Mouse (Mus musculus): ENCODE measurements around the gene Il11. TPM values are rescaled to one million over a fixed set of nuclear protein-coding genes. Genes with fewer than 3 reads are reported as not detected.

The Il11 gene
- total RNA-seq, 2 experiments from 2014 or later: 0.13 TPM; not detected in 1

DNA sequence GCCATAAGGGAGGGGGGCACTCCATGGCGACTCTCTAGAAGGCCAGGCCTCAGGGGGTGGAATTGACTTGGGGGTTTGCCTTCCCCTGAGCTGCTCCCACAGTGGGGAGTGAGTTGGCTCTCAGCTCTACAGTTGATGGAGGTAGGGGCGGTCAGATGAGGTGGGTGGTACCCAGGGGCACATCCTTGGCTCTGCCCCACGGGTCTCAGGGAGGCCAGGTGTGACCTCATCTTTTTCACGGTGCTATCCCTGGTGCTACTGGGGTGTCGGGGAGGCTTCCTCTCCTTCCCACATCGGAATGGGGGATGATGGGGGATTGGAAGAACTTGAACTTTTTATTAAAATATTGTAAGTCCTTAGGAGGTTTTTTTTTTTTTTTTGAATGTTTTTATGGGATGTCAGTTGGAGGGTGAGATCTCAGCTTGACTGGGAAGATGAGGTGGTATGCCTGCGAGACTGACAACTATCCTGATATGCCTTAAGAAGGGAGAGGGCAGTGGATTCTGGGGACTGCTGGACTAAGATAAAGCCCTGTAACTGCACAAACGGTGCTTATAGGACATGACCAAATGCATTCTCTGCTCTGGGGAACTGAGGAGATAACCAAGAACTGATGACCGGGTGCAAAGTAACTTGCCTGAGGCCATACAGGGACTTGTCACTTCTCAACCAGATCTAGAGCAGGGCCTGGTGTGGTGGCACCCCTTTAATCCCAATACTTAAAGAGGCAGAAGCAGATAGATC is 35.3 kb downstream of the Il11 start:
- DNase-seq: no peak

DNA sequence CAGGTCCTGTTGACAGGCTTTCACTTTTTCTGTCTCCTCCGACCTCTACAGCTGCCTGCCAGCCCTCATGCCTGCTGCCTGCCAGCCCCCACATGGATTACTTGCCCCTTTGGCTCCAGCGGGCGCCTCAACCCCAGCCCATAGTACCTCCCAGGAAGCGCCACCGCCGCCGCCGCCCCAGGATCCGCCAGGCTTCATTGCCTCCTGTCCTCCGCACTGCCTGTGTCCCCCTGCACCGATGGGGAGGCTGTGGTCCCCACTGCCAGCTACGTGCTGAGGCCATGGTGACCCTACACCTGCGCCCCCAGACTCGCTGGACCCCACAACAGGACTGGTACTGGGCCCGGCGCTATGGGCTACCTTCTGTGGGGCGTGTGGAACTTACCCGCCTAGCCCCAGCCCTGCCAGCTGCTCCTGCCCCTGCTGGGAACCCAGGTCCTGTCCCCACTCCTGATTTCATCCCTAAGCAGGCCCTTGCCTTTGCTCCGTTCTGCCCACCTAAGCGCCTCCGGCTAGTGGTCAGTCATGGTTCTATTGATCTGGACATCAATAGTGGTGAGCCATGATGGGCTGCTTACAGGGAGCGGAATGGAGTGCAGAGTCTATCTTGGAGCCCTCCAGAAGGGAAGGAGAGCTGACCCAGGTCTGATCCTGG is 36.2 kb downstream of the Il11 start:
- DNase-seq: no peak
- intact Hi-C loops (cut with DNase I; ENCODE audit: low total_unique reads): no loop called here

More for the DNA sequence above, 35.3 kb downstream of the Il11 start:
- intact Hi-C loops (cut with DNase I; ENCODE audit: low total_unique reads): no loop called here

- intact Hi-C loops (cut with DNase I; ENCODE audit: low total_unique reads): loop anchor here (5.0 kb wide), 1 partner anchor 37 kb away; the partner anchor contains the start of genes Il11 and Tmem190
- no peak for DNase-seq
Measured at GRCm38 (mm10) chr7:4744886-4745285, 37.8 kb downstream of the Il11 start.

GRCm38 (mm10) chr7:4743354-4743753 is 39.3 kb downstream of the Il11 start:
- intact Hi-C loops (cut with DNase I; ENCODE audit: low total_unique reads): loop anchor here (5.0 kb wide), 1 partner anchor 39 kb away; the partner anchor contains the start of genes Il11 and Tmem190
- DNase-seq: no peak

- intact Hi-C loops (cut with DNase I; ENCODE audit: low total_unique reads): loop anchor here (5.0 kb wide), 1 partner anchor 40 kb away; the partner anchor contains the start of genes Il11 and Tmem190
Measured at GRCm38 (mm10) chr7:4742482-4742819, 40.2 kb downstream of the Il11 start.

GRCm38 (mm10) chr7:4741672-4742481 is 40.8 kb downstream of the Il11 start:
- intact Hi-C loops (cut with DNase I; ENCODE audit: low total_unique reads): loop anchor here (5.0 kb wide), 1 partner anchor 40 kb away; the partner anchor contains the start of genes Il11 and Tmem190
- no peak for DNase-seq

More at GRCm38 (mm10) chr7:4742482-4742819, 40.2 kb downstream of the Il11 start:
- DNase-seq: no peak

DNA sequence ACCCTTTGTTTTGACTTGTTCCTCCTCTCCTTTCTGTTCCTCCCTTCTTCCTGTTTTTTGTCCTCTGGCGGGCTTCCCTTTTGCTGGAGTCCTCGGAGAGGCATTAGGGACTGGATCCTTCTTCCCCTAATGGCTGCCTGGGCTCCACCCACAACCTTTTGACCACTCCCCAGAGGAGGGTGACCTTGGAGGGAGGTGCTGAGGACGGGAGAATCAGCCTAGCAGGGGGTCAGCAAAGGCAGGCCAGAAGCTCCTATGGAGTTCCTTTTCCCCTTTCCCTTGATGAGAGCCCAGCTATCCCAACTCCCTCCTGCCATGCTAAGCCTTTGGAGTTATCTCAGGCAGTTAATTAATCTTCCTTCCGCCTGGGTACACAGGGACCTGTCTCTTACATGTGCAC is 41.5 kb downstream of the Il11 start:
- intact Hi-C loops (cut with DNase I; ENCODE audit: low total_unique reads): loop anchor here (5.0 kb wide), 1 partner anchor 41 kb away; the partner anchor contains the start of genes Il11 and Tmem190
- peak; percentile 71 for DNase-seq

DNA sequence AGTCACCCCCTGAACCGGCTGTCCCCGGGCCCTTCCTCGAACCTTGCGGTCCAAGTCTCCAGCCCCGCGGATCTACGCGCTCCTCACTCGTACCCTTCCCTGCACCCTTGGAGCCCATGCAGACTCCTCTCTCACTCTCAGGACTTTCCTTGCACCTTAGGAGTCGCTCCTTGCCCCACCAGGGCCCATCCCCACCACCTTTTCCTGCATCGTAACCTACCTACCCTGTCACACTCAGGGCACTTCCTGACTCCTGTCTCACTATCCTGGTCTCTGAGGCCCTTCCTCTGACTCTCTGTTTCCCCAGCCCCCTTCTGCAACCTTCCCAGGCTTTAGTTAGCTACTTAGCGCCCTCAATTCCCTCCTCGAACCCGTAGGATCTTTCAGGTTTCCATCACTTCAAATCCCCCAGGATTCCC is 42.3 kb downstream of the Il11 start:
- no peak for DNase-seq
- intact Hi-C loops (cut with DNase I; ENCODE audit: low total_unique reads): loop anchor here (5.0 kb wide), 1 partner anchor 42 kb away; the partner anchor contains the start of genes Il11 and Tmem190

GRCm38 (mm10) chr7:4739544-4740275 is 42.9 kb downstream of the Il11 start, which contains the start of gene Kmt5c:
Kmt5c (plus strand) TSS chr7:4740115.
- peak; percentile 96 for DNase-seq
- intact Hi-C loops (cut with DNase I; ENCODE audit: low total_unique reads): loop anchor here (5.0 kb wide), 1 partner anchor 43 kb away; the partner anchor contains the start of genes Il11 and Tmem190

DNA sequence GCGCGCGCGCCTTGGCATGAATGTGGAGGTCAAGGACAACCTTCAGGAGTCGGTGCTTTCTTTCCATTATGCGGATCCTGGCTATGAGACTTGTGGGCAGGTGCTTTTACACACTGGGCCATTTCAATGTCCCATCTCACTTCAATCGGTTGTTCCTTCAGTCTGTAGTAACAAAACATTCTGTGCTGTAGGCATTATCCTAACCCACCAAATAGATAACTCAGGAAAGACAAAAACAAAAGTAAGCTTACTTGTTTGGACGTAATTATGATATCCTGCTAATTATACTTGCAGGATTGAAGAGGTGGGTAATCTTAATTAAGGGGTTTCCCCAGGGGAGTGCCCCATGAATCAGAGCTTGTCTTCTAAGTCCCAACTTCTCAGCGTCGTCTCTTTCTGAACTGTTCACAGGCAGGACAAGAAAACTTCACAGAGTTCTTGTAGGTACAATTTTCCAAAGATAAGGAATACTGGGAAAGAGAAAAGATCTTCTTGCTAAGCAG is 43.6 kb downstream of the Il11 start:
- intact Hi-C loops (cut with DNase I; ENCODE audit: low total_unique reads): no loop called here
- no peak for DNase-seq

DNA sequence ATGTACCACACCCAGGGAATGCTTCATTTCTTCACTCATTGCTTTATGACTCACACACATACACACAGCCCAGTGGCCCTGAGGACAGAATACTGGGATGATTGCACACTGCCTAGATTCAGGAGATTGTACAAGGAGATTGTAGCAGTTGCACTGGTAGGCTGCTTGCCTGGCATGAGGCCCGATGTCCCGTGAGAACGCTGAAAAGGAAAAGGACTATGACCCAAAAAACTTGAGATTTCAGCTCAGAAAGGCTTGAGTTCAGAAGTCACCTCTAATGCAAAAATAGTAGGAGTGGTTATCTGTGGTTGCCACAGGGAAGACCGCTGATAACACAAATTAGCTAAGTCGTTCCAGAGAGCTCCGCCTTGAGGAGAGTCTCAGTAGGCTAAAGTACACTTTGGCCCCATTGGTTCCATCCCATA is 49.7 kb downstream of the Il11 start:
- DNase-seq: no peak
- intact Hi-C loops (cut with DNase I; ENCODE audit: low total_unique reads): no loop called here

GRCm38 (mm10) chr7:4731090-4731489 is 51.6 kb downstream of the Il11 start:
- no peak for DNase-seq
- intact Hi-C loops (cut with DNase I; ENCODE audit: low total_unique reads): no loop called here

DNA sequence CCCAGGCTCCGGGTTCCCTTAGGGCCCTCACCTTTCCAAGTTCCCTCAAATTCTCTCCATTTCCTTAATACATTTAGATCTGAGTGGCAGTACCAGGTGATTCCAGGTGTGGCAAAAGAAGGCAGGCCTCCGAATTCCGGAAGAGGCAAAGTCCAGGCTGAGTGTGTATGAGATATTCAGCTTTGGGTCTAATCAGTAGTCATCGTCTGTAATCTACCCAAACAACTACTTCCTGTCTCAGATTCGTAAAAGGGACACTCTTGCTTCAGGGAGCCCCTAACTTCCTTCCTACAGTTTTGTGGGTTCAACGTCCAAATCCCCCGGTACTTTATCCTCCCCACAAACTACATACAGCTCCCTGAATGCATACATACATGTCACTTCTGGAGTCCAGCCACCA is 57.5 kb downstream of the Il11 start, which contains the start of gene Tmem150b:
Tmem150b (minus strand) TSS at position 81 of the 400 bp plus-strand sequence.
- intact Hi-C loops (cut with DNase I; ENCODE audit: low total_unique reads): no loop called here
- DNase-seq: no peak

DNA sequence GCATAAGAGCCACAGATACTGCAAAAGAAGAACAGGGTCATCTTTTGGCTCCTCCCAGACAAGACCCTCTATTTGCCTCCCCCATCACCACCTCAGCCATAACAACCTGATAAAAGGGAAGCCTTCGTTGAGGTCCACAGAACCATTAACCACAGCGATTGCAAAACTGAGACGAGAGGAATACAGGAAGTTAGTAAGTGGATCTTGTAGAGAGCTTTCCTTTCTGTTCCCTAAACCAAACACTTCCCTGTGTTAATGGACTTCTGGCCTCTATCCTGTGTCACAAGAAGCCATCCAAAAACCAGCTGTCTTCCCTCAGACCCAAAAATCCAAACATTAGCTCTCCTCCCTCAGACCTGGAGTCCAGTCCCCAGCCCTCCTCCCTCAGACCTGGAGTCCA is 58.3 kb downstream of the Il11 start:
- intact Hi-C loops (cut with DNase I; ENCODE audit: low total_unique reads): no loop called here
- no peak for DNase-seq

DNA sequence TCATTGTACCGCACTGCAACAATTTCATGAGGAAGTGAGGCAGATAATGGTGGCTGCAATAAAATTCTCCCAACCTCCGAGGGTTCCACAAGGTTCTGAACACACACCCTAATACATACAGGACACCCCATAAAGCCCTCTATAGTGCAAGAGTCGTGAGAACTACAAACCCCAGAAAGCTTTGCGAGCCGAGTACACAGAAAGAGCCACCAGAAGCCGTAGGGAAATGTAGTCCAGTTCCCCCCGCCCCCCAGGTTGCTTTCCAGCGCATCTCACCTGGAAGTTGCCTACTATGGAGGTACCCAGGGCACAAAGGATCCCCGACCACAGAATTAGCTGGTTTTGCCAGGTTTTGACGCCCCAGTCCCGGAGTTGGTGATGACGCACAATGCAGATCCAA is 59.2 kb downstream of the Il11 start:
- intact Hi-C loops (cut with DNase I; ENCODE audit: low total_unique reads): no loop called here
- no peak for DNase-seq
